Mouse (Mus musculus): ENCODE results near the gene Pkd1l1. TPM values are rescaled to one million over a fixed set of nuclear protein-coding genes. Genes with fewer than 3 reads are reported as not detected.

Pkd1l1 gene
- 0.09 and 0.25 TPM in 2 replicates for polyA plus RNA-seq (2015; fragmentation: Nextera tagmentation; extraction: Ambion mirVana)

DNA sequence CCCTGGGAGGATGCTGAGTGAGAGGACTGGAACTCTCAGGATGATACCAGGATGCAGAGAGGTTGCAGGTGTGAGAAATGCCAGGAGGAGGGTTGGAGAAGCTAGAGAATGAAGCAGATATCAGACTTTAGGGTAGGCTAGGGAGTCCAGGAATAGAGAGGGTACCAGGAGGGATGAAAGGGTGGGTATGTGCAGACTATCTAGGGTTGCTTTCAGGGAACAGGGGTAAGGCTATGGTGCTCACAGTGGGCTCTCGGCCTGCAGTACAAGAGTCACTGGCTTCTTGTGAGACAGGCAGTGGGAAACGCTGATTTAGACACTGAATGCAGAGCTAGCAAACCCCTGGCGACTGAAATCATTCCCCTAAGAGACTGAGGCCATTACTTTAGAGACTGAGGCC lies at the start of gene Pkd1l1:
Gene Pkd1l1, minus strand, starts transcription at position 101 of the 400 bp plus-strand sequence.

DNA sequence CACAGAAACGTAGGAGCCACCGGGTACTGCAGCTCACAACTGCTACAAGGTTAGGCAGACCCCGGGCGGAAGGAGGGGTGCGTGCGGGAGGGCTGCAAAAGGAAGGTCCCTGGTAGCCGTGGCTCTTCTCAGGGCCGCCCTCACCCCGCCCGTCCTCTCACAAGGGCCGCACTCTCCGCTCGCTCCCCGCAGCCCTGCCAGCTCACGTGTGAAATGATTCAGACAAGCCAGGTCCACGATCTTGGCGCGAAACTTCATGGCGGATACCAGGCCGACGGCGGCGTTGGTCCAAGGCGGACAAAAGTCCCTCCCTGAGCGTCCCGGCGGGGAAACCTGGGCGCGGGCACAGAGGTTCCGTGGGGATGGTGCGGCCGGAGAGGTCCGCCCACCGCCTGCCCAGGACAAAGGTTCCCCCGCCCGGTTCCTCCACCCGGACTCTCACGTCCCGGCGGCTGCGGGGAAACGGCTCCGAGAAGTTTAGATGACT lies 37.8 kb upstream of the Pkd1l1 start, which contains the start of gene Hus1:
Gene Hus1, minus strand, starts transcription at position 339 of the 487 bp plus-strand sequence.

Other genes starting within 250 kb of the Pkd1l1 start
- gene Hus1, start 37.9 kb upstream of the Pkd1l1 start, polyA plus RNA-seq (2015; fragmentation: Nextera tagmentation; extraction: Ambion mirVana): 11.6 and 12.1 TPM in 2 replicates
- 3.6 and 4.0 TPM in 2 replicates for gene Gm11992, start 75.3 kb upstream of the Pkd1l1 start, polyA plus RNA-seq (2015; fragmentation: Nextera tagmentation; extraction: Ambion mirVana)
- gene Sun3, start 75.7 kb upstream of the Pkd1l1 start, polyA plus RNA-seq (2015; fragmentation: Nextera tagmentation; extraction: Ambion mirVana): 0.19 and 0.26 TPM in 2 replicates
- gene Upp1, start 144.8 kb upstream of the Pkd1l1 start, polyA plus RNA-seq (2015; fragmentation: Nextera tagmentation; extraction: Ambion mirVana): 13.7 and 14.4 TPM in 2 replicates
- gene Abca13, start 218.7 kb upstream of the Pkd1l1 start, polyA plus RNA-seq (2015; fragmentation: Nextera tagmentation; extraction: Ambion mirVana): 0.03 TPM in 1 of 2 replicates, not detected in the other